Mouse (Mus musculus) liver, postnatal 0 days (tissue): ENCODE measurements at regions not wholly inside any gene's neighbourhood (a gene's known extent, or its start where the extent isn't known, plus 50 kb on each side); places are given as distances from the start of the nearest gene placed in this dataset.

Source experiments
- CTCF ChIP-seq: sonication (generic); IDR thresholded peaks from 2 replicates; pipeline ENCODE4 v1.5.1; 2016; ENCODE audit warnings: antibody characterized with exemption, low read depth
- EP300 ChIP-seq: IDR thresholded peaks from 2 replicates; pipeline ENCODE4 v1.6.1; 2016; ENCODE audit warnings: antibody characterized with exemption, low read depth, mild to moderate bottlenecking

- TF ChIP-seq CTCF: no peak
- no peak for TF ChIP-seq EP300
Observed at GRCm38 (mm10) chr19:37831406-37831805, 133.8 kb downstream of the Cyp26a1 start.
